Mouse (Mus musculus): ENCODE measurements around the gene Gemin7.

The Gemin7 gene

DNA sequence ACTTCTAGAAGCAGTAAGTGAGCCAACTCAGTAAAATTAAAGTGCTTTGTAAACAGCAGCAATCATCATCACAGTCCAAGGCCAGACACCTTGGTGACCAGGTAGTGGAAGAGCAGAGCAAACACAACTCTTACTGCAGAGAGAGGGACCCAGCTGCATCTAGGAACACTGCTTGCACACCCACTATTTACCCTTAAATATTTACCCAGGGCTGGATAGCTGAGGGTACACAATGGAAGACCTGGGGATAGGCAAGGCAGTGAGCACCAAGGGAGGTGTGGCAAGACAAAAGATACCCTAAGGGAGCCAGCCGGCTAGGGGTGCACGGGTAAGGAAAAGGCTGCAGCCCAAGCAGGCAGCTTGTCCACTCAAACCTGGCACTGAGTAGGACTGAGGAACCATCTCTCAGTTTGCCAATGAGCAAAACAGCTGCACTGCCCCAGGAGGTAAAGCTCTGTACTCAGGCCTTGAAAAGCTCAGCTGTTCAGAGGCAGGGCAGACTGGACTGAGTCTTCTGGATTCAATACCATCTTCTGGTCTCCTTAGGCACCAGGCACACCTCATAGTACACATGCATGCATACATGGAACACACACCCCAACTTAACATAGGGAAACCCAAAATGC, 29.9 kb downstream of the Gemin7 start:
- DNase-seq (ENCODE audit: low spot score in 2 of 2): no peak

DNA sequence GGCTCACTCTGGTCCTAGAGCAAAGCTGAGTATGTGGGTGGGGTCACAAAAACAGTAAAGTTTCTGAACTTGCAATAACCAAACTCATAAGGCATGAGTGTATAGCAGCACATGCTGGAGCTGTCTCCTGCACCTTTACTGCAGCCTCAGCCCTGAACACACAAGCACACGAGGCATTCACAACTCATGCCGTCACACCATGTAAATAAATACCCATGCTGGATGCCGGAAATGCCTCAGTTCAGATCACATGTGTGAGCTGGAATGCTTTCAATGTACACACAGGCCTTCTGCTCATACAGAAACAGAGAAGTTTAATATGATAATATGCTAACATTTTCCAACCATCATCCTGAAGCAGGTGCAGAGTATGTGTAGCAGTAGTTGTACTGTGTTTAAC, 31.4 kb downstream of the Gemin7 start:
- DNase-seq (ENCODE audit: low spot score in 2 of 2): no peak

DNA sequence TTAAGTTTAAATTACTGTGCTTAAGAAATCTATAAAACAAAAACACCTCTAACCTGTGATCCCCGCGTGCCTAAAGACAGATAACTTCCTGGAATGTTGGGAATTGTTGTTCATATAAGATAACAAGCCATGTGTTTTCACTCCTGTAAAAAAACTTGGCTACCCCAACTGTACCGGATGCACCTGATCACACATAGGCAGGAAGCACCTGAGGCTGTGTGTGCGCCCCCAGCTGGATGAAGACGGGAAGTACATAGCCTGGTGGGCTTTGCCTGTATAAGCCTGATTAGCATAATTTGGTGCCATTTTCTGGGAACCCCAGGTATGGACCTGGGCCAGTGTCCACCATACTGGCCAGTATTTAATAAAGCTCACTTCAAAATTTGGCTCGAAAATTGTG, 33.8 kb downstream of the Gemin7 start:
- no peak for DNase-seq (ENCODE audit: low spot score in 2 of 2)

DNA sequence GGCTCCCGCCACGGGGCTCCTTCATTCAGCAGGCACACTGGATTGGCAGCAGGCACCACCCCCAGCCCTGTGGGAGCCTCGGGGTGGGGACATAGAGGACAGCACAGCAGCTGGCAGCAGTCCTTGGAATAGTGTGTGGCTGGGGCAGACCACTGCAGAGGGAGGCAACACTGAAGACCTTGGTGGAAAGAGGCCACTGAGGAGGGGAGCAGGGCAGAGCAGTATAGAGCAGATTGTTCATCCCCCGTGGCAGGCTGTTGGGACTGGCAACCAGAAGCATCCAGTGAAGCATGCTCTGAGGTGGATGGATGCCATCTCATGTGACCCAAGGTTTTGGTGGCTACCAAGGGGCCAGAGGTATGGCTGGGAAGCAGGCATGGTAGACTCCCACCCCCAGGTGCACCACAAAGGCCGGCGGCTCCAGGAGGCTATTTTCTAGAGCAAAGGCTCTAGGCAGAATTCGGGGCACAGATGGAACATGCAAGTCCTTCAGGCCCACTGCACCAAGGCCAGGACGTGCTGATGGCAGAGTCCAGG, 35.2 kb downstream of the Gemin7 start:
- no peak for DNase-seq (ENCODE audit: low spot score in 2 of 2)

DNA sequence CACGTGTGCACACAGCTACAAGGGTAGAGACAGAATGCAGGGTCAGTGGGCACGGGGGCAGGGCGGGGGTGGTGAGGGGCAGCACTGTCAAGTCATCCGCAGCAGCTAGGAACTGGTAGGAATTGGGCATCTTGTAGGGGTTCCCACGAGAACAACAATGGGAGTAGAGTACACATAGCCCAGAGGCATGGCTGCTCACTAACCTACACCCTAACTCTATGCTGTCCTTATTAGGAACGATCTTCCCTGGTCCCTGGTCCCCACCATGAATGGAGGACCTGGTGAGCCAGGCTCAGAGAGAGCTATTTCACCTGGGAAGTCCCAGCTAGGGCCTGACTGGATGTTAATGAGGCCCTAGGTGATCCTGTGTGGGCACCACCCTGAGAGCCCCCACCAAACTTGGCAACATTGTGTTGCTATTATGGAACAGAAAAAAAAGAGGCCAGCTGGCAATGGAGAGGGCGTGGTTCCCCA, 35.7 kb downstream of the Gemin7 start:
- DNase-seq (ENCODE audit: low spot score in 2 of 2): no peak

DNA sequence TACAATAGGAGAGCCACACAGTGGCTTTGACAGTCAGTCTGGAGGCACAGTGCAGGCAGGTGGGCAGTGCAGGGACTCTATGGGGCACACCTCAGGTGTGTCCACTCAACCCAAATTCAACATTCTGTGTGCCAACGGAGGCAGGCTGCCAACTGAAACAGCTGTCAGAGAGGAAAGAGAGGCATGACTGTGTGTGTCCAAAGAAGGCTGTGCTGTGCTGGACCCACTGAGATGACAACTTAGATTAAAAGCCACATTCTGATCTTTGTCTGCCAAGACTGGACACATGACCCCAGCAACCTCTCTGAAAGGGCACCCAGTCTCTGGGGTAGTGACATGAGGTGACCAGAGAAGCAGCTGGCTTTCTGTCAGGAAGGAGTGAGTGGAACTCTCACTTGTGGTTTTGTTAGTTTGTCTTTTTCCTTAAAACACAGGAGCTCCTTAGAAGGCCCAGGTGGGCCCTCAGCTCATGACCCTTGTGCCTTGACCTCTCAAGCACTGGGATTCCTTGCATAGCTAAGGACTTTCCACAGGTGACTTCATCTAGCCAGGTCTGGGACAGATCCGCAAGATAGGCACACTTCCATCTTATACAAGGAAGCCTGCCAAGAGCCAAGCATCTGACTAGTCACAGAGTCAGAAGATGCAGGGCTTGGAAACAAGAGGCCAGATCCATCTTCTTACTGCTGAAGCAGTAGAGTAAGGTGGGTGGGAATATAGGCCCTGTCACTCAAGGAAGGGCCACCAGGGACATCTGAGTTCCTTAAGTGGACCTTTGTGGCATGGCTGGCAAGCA, 36.4 kb downstream of the Gemin7 start:
- DNase-seq (ENCODE audit: low spot score in 2 of 2): no peak

DNA sequence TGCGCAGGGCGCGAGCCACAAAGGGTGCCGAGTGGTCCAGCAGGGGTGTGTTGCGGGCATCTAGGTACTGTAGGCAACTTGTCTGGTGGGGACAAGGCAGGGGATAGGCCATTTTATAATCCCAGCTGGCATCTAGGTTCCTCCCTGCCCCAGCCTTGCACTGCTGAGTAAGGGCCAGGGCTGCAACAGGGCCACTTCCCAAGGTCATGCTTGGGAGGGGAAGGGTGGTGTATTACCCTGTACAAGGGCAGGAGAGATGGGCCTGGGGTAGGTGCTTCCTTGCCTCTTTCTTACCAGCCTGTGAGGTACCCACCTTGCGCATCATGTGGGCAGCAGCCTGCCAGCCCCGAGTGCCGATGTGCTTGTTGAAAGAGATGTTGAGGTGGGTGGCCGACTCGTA, 42.7 kb downstream of the Gemin7 start:
- no peak for DNase-seq (ENCODE audit: low spot score in 2 of 2)

DNA sequence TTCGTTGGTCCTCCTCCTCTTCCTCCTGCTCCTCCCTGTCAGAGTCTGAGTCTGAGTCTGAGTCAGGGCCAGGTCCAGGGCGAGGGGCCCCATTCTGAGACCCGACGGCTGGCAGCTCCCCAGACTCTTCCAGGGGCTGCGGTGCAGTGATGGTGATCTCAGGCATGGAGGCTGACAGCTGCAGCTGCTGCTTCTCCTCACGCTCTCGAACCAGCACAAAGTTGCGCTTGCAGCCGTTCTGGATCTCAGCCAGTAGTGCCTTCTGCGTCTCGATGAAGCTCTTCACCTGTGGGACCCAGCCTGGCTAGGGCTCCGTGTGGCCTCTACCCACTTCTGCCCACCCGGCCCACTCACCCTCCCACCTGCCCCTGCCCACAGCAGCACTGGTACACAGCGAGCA, 45.2 kb downstream of the Gemin7 start:
- no peak for DNase-seq (ENCODE audit: low spot score in 2 of 2)

DNA sequence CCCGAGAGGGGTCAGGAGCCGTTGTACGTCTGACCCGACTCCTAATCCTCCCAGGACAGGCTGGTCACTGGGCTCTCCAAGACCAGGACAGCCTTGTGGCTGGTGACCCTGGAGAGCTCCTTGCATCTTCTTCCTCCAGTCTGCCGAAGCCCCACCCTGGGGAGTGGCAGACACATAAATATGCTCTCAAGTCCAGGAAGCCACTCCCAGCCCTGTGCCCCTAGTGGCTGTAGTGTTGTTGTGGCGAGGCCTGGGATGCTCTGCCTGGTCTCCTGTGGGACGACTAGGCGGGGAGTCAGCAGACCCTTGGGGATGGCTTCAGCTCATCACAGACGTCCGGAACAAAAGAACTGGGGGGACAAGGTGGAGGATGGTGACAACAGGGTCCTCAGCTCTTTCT, 46.3 kb downstream of the Gemin7 start:
- DNase-seq (ENCODE audit: low spot score in 2 of 2): no peak

DNA sequence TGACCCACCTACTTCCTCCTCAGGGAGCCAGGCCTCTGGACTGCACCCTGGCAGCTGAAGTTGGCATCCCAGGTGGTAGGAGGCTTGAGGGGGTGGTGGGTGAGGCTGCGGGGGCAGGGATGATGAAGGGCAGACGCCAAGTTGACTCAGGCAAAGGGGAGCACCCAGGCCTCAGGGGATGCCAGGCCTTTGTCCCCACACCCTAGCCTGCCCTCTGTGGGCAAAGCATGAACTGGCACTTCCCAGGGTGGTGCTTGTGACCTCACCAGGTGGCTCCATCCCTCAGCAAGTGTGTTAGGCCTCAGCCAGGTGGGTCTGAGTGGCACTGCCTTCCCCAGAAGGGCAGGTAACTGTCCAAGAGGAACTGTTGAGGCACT, 52.3 kb downstream of the Gemin7 start:
- DNase-seq (ENCODE audit: low spot score in 2 of 2): no peak

DNA sequence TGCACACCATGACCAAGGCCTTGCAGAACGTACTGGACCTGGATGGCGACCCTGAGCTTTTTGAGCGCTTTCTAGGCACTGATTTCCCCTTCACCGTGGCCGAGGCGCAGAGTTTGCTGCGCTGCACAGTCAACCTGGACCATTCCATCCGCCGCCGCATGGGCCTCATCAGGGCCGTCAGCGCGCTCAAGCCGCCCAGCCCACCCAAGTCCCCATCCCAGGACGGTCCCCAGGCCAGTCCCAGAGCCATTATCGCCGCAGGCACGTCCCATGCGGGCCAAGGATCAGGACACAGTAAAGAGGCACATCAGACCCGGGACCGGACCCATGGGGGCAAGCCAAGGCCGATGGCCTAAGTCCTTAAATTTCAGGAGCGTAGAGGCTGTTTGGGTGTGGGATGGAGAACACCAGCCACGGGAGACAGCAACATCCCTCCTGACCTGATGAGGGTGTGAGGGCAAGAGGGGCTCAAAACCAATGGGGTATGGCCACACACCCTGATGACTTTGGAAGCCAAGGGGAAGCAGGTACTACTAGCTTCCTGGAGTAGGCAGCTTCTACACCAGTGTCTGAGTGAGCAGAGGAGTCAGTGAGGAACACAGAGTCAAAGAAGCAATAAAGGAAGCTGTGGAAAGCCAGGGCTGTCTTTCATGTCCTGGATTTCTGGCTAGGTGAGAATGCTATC, 52.8 kb downstream of the Gemin7 start:
- DNase-seq (ENCODE audit: low spot score in 2 of 2): no peak

DNA sequence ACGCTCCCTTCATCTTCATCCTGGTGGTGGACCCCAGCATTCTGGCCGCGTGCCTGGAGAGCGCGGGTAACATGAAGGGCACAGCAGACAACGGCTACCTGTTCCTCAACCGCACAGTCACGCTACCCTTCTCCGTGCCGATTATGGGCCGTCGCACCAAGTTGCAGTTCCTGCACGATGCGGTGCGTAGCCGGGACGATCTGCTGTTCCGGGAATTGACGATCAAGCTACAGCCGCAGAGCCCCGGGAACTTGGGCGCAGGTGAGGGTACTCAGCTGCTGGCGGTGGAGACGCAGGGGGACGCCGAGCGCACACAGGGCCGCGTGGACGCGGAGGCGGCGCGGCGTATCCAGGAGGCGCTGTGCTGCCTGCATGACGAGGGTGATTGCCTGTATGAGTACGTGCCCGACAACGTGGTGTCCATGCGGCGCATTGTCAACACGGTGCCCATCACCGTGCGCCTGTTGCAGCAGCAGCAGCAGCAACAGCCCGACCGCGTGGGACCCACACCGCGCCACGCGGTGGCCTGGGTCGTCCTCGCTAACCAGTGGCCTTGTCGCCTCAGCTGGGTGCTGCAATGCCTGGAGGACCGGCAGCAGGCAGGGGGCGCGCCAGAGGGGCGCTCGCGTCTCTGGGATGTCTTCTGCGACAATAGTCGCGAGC, 53.5 kb downstream of the Gemin7 start:
- peak; percentile 40 to 42 for DNase-seq (ENCODE audit: low spot score in 2 of 2)

DNA sequence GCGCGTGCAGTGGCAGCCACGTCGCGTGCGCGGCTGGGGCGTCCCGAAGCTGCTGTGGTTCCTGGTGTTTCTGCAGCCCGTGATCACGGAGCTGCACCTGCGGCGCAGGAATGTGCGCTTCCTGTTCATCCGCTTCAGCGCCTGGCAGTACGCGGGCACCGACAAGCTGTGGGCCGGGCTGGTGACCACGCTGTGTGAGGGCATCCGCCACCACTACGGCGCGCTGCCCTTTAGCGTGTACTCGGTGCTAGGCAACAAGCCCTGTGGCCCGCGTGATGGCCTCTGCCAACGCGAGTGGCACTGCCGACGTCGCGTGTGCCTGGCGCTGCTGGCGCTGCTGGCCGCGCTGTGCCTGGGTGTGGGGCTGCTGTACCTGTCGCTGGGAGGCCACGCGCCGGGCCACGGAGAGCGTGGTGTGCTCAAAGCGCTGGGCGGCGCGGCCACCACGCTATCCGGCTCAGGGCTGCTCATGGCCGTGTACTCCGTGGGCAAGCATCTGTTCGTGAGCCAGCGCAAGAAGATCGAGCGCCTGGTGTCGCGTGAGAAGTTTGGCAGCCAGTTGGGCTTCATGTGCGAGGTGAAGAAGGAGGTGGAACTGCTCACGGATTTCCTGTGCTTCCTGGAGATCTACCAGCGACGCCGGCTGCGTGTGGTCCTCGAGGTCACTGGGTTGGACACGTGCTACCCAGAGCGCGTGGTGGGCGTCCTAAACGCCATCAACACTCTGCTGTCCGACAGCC, 54.2 kb downstream of the Gemin7 start:
- no peak for DNase-seq (ENCODE audit: low spot score in 2 of 2)

DNA sequence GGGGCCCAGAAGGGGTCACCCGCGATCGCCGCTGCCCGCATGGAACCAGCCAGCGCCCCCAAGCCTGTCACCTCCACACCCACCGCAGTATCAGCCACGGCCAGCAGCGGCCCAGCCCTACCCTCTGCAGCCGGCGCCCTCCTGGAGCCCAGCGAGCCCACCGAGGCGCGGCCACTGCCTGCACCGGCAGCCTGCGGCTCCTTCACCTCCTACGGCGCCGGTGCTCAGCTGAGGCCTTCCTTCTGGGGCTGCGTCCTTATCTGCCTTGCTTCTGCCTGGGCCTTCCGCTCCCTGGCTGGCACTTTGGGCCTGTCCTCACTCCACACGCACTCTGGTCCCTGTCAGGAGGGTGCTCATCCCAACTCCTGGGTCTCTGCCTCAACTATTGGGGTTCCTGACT, 57.4 kb downstream of the Gemin7 start:
- DNase-seq (ENCODE audit: low spot score in 2 of 2): no peak

DNA sequence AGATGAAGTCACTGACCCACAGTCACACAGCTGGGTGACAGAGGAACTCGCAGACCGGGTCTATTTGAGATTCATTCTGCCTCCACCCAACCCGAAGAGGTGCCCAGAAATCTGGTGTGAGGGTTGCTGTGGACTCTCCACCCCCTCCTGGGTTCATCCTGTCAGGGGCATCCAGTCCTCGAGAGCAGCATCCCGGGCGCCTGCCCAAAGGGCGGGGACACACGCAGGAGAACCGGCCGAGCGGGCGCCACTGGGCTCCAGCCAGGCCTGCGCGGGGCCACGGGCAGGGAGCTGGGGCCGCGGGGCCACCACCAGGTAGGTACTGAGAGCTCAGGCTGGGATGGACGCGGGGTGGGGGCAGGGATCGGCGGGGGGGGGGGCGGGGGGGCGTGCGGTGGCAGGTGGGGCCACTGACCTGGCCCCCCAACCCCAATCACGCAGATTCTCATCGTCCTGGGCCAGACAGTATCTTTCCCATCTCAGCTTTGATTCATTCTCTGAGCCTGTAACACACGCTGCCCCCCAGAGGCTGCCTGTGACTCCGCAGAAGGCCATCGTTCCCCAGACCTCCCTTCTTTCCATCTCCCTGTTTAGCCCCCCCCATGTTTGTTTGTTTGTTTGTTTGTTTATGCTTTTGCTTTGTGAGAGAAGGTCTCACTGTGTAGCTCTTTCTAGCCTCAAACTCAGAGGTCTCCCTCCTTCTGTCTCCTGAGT, 59.6 kb downstream of the Gemin7 start, which contains the start of gene Nkpd1:
TSS of gene Nkpd1 (plus strand) at position 187 of the 714 bp plus-strand sequence.
- no peak for DNase-seq (ENCODE audit: low spot score in 2 of 2)

All from frontal cortex, postnatal 25 days (tissue).